Mouse (Mus musculus) olfactory bulb, adult 2 months (tissue): ENCODE results near the gene G530012D18Rik. TPM values are rescaled to one million over a fixed set of nuclear protein-coding genes. Genes with fewer than 3 reads are reported as not detected.
"Not testable (repeated sequence)": the region's sequence is repeated elsewhere in the genome, so short reads cannot be mapped to it uniquely, and the experiment has no call there.

Experiments used
- H3K27ac ChIP-seq: fragments of 200-500 bp; 2 replicates; pipeline ENCODE4 v1.5.1; 2012; ENCODE audit warnings: low read depth, low read length; ENCODE audit not compliant: insufficient read depth
- H3K4me1 ChIP-seq: fragments of 200-500 bp; 2 replicates; pipeline ENCODE4 v1.6.1; 2012; ENCODE audit warnings: low read length; ENCODE audit not compliant: control insufficient read depth, insufficient read depth
- H3K4me3 ChIP-seq: fragments of 200-500 bp; 2 replicates; pipeline ENCODE4 v1.5.1; 2012; ENCODE audit warnings: mild to moderate bottlenecking, low read depth, low read length, moderate library complexity; ENCODE audit not compliant: insufficient read depth
- WGBS: fragments of 180-500 bp; shearing (Covaris S2); methylation state at CpG from one replicate; pipeline ENCODE4 v1.1.7; 2018; 5-methylcytosine and 5-hydroxymethylcytosine counted together
- polyA plus RNA-seq: library from polyadenylated mRNA; stranded (reverse); fragments of >200 nt; gene quantifications from 2 replicates; pipeline ENCODE4 v1.2.4, GENCODE M21; 2012; ENCODE audit warnings: low replicate concordance; ENCODE audit not compliant: missing spikeins, insufficient read depth, insufficient read length

Gene G530012D18Rik
- polyA plus RNA-seq, 1 experiment, result not detected

GRCm38 (mm10) chr1:85598271-85599012 is 23.0 kb downstream of the G530012D18Rik start, which contains the start of gene Sp110:
TSS of gene Sp110 (minus strand) at chr1:85598817.
- H3K27ac ChIP-seq, H3K4me3 ChIP-seq, H3K4me1 ChIP-seq: not testable (repeated sequence)
- 70% methylated on average over 17 of the region's 17 CpGs for WGBS

- H3K4me1 ChIP-seq, H3K4me3 ChIP-seq, H3K27ac ChIP-seq: not testable (repeated sequence)
- WGBS, result 83% methylated on average over 1 of the region's 5 CpGs
Observed at GRCm38 (mm10) chr1:85600078-85600477, 24.6 kb downstream of the G530012D18Rik start, which contains the start of gene Sp140. TSS of gene Sp140 (plus strand) at chr1:85600378.

- H3K4me3 ChIP-seq, H3K27ac ChIP-seq, H3K4me1 ChIP-seq: not testable (repeated sequence)
- WGBS, result 71% methylated on average over 4 of the region's 4 CpGs
Observed at GRCm38 (mm10) chr1:85600794-85601193, 25.3 kb downstream of the G530012D18Rik start.

GRCm38 (mm10) chr1:85604341-85604740 is 28.9 kb downstream of the G530012D18Rik start:
- not testable (repeated sequence) for H3K4me3 ChIP-seq, H3K4me1 ChIP-seq, H3K27ac ChIP-seq
- WGBS, result no CpG with 5 or more reads among the region's 1 CpGs

GRCm38 (mm10) chr1:85608361-85608760 is 32.9 kb downstream of the G530012D18Rik start:
- 86% methylated on average over 4 of the region's 4 CpGs for WGBS
- not testable (repeated sequence) for H3K4me3 ChIP-seq, H3K4me1 ChIP-seq, H3K27ac ChIP-seq

GRCm38 (mm10) chr1:85610581-85610980 is 35.1 kb downstream of the G530012D18Rik start:
- not testable (repeated sequence) for H3K4me1 ChIP-seq, H3K4me3 ChIP-seq, H3K27ac ChIP-seq
- no CpG with 5 or more reads among the region's 4 CpGs for WGBS

GRCm38 (mm10) chr1:85615096-85615495 is 39.6 kb downstream of the G530012D18Rik start:
- H3K4me1 ChIP-seq, H3K27ac ChIP-seq, H3K4me3 ChIP-seq: not testable (repeated sequence)
- 94% methylated on average over 3 of the region's 3 CpGs for WGBS

GRCm38 (mm10) chr1:85615819-85616218 is 40.3 kb downstream of the G530012D18Rik start:
- 55% methylated on average over 3 of the region's 3 CpGs for WGBS
- not testable (repeated sequence) for H3K4me1 ChIP-seq, H3K27ac ChIP-seq, H3K4me3 ChIP-seq

GRCm38 (mm10) chr1:85617161-85617560 is 41.7 kb downstream of the G530012D18Rik start:
- not testable (repeated sequence) for H3K27ac ChIP-seq, H3K4me3 ChIP-seq, H3K4me1 ChIP-seq
- WGBS, result 61% methylated on average over 4 of the region's 5 CpGs

- not testable (repeated sequence) for H3K4me1 ChIP-seq, H3K27ac ChIP-seq, H3K4me3 ChIP-seq
- 32% methylated on average over 1 of the region's 1 CpGs for WGBS
Observed at GRCm38 (mm10) chr1:85618689-85619088, 43.2 kb downstream of the G530012D18Rik start.

Other genes with a start within 250 kb of the G530012D18Rik start
- 241 TPM in 1 of 2 replicates, not detected in the other for gene Sp110, start 23.1 kb downstream of the G530012D18Rik start, polyA plus RNA-seq
- not detected in 2 replicates for gene Sp140, start 24.7 kb downstream of the G530012D18Rik start, polyA plus RNA-seq
- 182 TPM in 1 of 2 replicates, not detected in the other for gene Sp100, start 74.3 kb downstream of the G530012D18Rik start, polyA plus RNA-seq
- gene A630001G21Rik, start 203.0 kb downstream of the G530012D18Rik start, polyA plus RNA-seq, result not detected in 2 replicates
- gene Cab39, start 217.8 kb downstream of the G530012D18Rik start, polyA plus RNA-seq, result 256 TPM in 1 of 2 replicates, not detected in the other